Mouse (Mus musculus): ENCODE measurements around the gene Pde4a.

DNA sequence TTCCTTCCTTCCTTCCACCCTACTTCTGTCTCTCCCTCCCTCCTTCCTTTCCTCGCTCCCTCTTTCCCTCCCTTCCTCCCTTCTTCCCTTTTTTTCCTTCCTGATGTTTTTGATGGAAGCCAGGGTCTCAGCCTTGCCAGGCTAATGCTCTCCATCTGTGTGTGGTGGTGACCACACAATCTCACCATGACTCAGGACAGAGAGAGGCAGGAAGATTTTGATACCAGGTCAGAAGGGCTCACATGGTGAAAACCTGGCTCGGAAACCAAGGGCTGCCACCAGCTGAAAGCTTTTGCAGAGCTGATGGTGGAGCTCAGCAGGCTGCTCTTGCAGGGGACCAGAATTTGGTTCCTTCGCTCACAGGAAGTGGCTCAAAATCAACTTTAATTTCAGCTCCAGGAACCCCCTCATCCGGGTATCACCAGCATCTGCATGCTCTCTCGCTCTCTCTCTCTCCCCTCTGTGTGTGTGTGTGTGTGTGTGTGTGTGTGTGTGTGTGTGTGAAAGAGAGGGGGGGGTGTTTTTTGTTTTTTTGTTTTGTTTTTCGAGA lies 95.1 kb downstream of the Pde4a start:
- TF ChIP-seq CTCF (IDR thresholded peaks at IDR 0.05; ENCODE audit: low read depth) (no peak), EP300 (optimal IDR thresholded peaks at IDR 0.05) (no peak)
